Mouse (Mus musculus) adrenal gland (tissue): Measurements from ENCODE around the gene Sgsm2.

Experiments
- intact Hi-C: fragments of 180-260 bp; cut with DNase I; formaldehyde crosslinking; loops from one replicate; pipeline ENCODE4 v1.15.1; 2025

Gene Sgsm2

GRCm38 (mm10) chr11:74894619-74895018, 2.2 kb downstream of the Sgsm2 start:
- intact Hi-C loops = no loop called here

- intact Hi-C loops = no loop called here
Observed at GRCm38 (mm10) chr11:74883098-74883497, 13.8 kb downstream of the Sgsm2 start.

DNA sequence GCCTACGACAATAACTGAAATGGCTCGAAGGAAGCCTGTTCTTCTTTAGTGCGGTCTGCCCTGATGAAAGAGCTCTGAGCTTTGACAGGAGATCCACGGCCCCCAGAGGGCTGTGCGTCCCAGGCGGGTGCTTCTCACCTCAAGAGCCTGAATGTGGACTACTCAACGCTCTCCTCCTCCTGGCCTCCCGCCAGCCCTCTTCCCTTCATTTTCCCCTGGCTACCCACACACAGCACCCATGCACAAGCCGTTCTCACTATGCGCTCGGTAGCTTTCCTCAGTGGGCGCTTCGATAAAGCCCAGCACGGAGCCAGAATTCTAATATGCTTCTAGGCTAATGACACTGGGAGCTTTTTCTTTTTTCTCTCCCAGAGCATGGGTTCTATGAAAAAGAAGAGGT, 14.9 kb downstream of the Sgsm2 start:
- intact Hi-C loops = no loop called here

GRCm38 (mm10) chr11:74880999-74881398, 15.9 kb downstream of the Sgsm2 start:
- intact Hi-C loops = no loop called here

DNA sequence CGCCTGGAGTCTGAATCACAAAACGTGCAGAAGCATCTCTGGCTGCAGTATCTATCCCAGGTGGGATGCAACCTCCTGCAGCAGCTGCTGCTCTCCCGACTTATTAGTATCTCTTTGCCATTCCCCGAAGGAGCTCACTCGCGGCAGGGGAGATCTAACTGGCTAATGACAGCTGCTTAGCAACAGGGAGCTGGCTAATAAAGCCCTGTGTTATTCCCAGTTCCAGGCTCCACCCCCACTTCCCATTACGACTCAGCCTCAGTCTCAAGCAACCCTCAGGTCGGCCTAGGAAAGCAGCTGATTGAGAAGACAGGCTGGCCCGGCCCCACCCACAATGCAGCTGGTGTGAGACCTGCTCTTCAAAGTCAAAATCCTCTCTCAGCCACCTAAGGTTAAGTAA, 20.1 kb downstream of the Sgsm2 start:
- intact Hi-C loops = no loop called here

- intact Hi-C loops = no loop called here
Observed at GRCm38 (mm10) chr11:74874630-74875029, 22.2 kb downstream of the Sgsm2 start.

GRCm38 (mm10) chr11:74870991-74871622, 25.8 kb downstream of the Sgsm2 start:
- intact Hi-C loops = no loop called here

DNA sequence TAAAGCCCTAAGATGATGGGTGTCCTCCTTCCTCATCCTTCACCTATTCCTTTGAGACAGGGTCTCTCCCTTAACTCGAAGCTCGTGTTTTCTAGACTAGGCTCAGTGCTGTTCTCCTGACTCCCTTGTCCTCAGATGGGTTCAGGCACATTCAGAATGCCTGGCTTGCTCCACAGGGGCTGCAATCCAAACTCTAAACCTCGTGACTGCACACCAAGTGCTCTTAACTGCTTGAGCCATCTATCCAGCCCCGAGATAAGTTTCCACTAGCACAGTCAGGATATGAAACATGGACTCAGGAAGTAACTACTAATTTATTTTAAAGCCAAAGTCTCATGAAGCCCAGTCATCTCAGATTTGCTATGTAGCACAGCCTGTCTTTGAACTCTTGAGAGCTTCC, 26.3 kb downstream of the Sgsm2 start:
- intact Hi-C loops = no loop called here

DNA sequence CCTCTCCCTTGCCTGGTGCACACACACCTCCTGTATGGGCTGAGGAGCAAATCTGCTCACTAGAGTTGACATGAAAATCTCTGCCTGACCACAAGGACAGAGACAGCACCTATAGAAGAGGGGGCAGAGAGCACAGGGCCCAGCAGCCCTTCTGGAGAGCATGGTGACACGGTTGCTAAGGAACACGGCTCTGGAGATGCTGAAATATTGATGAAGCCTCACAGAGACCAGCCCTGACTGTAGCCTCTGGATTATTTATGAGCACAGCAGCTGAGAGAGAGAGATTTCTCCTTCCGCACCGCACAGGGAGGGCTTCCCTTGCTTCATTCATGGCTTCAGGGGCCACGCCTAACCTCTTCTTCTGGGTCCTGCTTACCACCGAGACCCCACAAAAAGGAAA, 27.3 kb downstream of the Sgsm2 start:
- intact Hi-C loops = no loop called here

- intact Hi-C loops = no loop called here
Observed at GRCm38 (mm10) chr11:74868046-74868760, 28.7 kb downstream of the Sgsm2 start.

DNA sequence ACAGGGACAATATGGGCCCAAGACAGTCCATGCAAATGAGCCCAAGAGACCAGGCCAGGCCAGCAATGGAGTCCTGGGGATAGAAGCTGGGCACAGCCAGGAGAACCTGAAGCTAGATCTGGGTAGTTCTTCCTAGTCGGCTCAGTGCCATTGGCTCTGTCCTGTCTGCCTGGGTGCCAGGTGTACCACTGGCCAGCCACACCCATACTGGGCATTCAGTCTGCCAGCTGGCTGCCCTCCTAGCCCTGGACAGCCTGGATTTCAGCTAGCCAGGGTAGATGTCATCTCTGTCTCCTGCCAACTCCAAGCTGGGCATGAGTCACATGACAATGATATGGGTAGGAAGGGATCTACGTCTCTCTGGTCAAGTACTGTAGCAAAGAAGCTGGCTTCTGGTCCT, 29.7 kb downstream of the Sgsm2 start:
- intact Hi-C loops = no loop called here

DNA sequence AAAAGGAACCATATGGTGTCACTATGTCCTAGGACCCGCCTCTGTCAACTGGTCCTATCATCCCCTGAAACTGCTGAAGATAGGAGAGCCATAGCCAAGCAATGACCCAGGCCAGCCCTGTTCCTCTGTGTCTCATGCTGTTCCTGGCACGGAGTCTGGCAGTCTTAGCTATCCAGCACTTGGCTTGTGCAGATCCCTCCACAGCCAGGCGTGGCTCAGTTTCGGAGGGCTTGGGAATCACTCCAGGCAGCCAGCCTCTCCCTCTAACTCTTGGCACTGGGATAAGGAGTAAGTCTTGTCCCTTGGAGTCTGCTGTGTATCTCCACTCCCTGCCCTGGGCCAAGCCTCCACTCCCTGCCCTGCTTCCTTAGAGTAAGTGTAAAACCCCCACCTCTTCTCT, 30.2 kb downstream of the Sgsm2 start:
- intact Hi-C loops = no loop called here

DNA sequence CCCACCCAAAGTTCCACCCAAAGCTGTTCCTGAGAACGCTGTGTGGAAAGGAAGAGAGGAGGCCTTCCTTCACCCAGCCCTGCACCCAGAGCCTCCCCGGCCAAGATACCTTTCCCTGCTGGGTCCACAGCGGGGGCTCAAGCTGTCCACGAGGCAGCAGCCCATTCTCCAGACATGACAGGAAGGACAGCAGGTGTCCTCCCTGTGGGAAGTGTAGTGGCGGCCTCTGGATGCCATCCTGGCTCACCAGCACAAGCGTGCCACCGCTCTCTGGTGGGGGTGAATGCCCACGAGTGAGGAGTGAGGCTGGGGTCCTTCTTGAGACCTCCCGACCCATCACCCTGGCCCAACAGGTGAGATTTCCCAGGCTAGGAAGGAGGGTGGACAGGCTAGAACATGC, 31.6 kb downstream of the Sgsm2 start:
- intact Hi-C loops = no loop called here

GRCm38 (mm10) chr11:74864421-74864820, 32.4 kb downstream of the Sgsm2 start:
- intact Hi-C loops = no loop called here

DNA sequence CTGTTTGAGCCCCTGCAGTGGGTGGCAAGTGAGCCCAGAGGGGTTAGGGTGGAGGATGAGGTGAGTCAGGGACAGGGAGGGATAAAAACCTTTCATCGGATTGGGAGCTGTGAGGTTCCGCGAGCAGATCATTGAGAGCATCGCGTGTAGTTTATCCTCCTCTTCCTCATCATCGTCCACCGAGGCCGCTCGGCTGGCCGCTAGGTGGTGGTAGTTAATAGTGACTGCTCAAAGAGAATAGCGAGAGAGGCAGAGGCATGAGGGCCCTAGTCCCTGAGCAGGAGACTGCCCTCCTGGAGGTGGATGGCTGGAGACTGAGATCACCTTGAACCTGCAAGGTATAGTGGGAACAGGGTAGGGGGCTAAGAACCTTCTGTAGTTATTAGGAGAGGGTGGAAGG, 33.4 kb downstream of the Sgsm2 start:
- intact Hi-C loops = no loop called here

GRCm38 (mm10) chr11:74862129-74862528, 34.7 kb downstream of the Sgsm2 start:
- intact Hi-C loops = no loop called here

- intact Hi-C loops = no loop called here
Observed at GRCm38 (mm10) chr11:74857756-74858155, 39.1 kb downstream of the Sgsm2 start.

GRCm38 (mm10) chr11:74850998-74851661, 45.7 kb downstream of the Sgsm2 start:
- intact Hi-C loops = no loop called here

- intact Hi-C loops = loop anchor here (2.0 to 10.0 kb wide), 3 partner anchors 27 to 213 kb away; no protein-coding TSS in a partner anchor
Observed at GRCm38 (mm10) chr11:74847919-74848521, 48.8 kb downstream of the Sgsm2 start.

DNA sequence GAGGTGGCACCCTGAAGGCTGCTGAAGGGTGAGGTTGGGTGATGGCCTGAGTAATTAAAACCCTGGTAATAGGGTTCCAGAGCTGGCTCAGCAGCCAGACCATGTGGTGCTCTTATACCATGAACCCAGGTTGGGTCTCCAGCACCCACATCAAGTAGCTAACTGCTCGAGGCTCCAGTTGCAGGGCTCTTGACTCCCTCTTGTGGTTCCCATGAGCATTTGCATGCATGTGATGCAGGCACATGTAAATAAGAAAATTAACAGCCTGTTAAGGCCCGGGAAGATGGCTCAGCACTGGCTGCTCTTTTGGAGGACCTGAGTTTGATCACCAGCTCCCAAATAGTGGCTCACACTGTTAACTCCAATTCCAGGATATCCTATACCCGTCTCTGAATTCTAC, 51.1 kb downstream of the Sgsm2 start:
- intact Hi-C loops = loop anchor here (5.0 to 10.0 kb wide), 2 partner anchors 33 to 211 kb away; no protein-coding TSS in a partner anchor

- intact Hi-C loops = loop anchor here (10.0 kb wide), 1 partner anchor 209 kb away; no protein-coding TSS in a partner anchor
Observed at GRCm38 (mm10) chr11:74843761-74844160, 53.1 kb downstream of the Sgsm2 start.

DNA sequence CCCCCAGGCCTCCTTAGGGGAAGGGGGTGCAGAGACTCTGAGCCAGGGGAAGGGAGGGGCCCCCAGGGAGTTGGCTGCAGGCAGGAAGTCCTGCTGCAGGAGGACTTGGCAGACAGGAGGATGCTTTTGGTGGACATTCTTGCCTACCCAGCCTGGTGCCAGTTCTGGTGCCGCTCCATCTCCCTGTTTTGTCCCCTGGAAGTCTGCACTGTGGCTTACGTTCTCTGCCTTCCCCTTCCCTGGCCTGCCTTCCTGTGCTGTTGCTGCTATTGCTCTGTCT, 53.5 kb downstream of the Sgsm2 start:
- intact Hi-C loops = loop anchor here (10.0 kb wide), 1 partner anchor 209 kb away; no protein-coding TSS in a partner anchor
